Mouse (Mus musculus) heart, adult 18-20 months (tissue): ENCODE measurements around the gene Dcaf8. TPM values are rescaled to one million over a fixed set of nuclear protein-coding genes. Genes with fewer than 3 reads are reported as not detected.

ENCODE experiments used
- DNase-seq, 2 experiments: peaks; one replicate each; pipeline ENCODE4 v3.0.0; 2021 to 2022; ENCODE audit warnings: mixed read lengths in 1 of 2
- total RNA-seq, 2 experiments: library from RNA; stranded (reverse); gene quantifications; 2 replicates each; pipeline ENCODE4 v1.2.3; 2021

The Dcaf8 gene
- total RNA-seq, 2 experiments from 2014 or later: 110 to 119 TPM

- DNase-seq: no peak
Measured at GRCm38 (mm10) chr1:172197146-172197545, 49.3 kb downstream of the Dcaf8 start.

GRCm38 (mm10) chr1:172197851-172198250 lies 50.0 kb downstream of the Dcaf8 start:
- DNase-seq: no peak

- DNase-seq: no peak
Measured at GRCm38 (mm10) chr1:172198316-172198715, 50.4 kb downstream of the Dcaf8 start.

- no peak for DNase-seq
Measured at GRCm38 (mm10) chr1:172198996-172199395, 51.1 kb downstream of the Dcaf8 start.

- no peak for DNase-seq
Measured at GRCm38 (mm10) chr1:172200161-172200560, 52.3 kb downstream of the Dcaf8 start.

- DNase-seq: peak in 1 of 2 experiments; percentile 40
Measured at GRCm38 (mm10) chr1:172200871-172201447, 53.1 kb downstream of the Dcaf8 start.

- peak; percentile 40 to 43 for DNase-seq
Measured at GRCm38 (mm10) chr1:172201967-172202880, 54.3 kb downstream of the Dcaf8 start.

GRCm38 (mm10) chr1:172202894-172203522 lies 55.1 kb downstream of the Dcaf8 start:
- DNase-seq: no peak

GRCm38 (mm10) chr1:172203566-172203965 lies 55.7 kb downstream of the Dcaf8 start:
- peak; percentile 57 to 74 for DNase-seq

GRCm38 (mm10) chr1:172204033-172204813 lies 56.3 kb downstream of the Dcaf8 start:
- no peak for DNase-seq

- no peak for DNase-seq
Measured at GRCm38 (mm10) chr1:172204814-172205740, 57.2 kb downstream of the Dcaf8 start.

- no peak for DNase-seq
Measured at GRCm38 (mm10) chr1:172205741-172206087, 57.8 kb downstream of the Dcaf8 start.

GRCm38 (mm10) chr1:172206141-172206917 lies 58.4 kb downstream of the Dcaf8 start, which contains the start of gene Pea15a:
Pea15a (minus strand) TSS chr1:172206804.
- DNase-seq: peak; percentile 87 to 92

GRCm38 (mm10) chr1:172207111-172207584 lies 59.3 kb downstream of the Dcaf8 start:
- peak; percentile 44 to 48 for DNase-seq

GRCm38 (mm10) chr1:172212776-172213175 lies 64.9 kb downstream of the Dcaf8 start:
- DNase-seq: no peak

- DNase-seq: no peak
Measured at GRCm38 (mm10) chr1:172213771-172214170, 65.9 kb downstream of the Dcaf8 start.

- peak; percentile 71 to 79 for DNase-seq
Measured at GRCm38 (mm10) chr1:172214748-172215147, 66.9 kb downstream of the Dcaf8 start.

- peak; percentile 97 for DNase-seq
Measured at GRCm38 (mm10) chr1:172217148-172217547, 69.3 kb downstream of the Dcaf8 start.

- DNase-seq: no peak
Measured at GRCm38 (mm10) chr1:172218164-172218910, 70.5 kb downstream of the Dcaf8 start.
